Mouse (Mus musculus) lung, postnatal 0 days (tissue): Measurements from ENCODE around the gene Klb.

Experiments
- CTCF ChIP-seq: IDR thresholded peaks from 2 replicates; pipeline ENCODE4 v1.5.1; 2016; ENCODE audit warnings: antibody characterized with exemption, mild to moderate bottlenecking
- EP300 ChIP-seq: IDR thresholded peaks from 2 replicates; pipeline ENCODE4 v1.6.1; 2016; ENCODE audit warnings: antibody characterized with exemption, mild to moderate bottlenecking, control low read depth

DNA sequence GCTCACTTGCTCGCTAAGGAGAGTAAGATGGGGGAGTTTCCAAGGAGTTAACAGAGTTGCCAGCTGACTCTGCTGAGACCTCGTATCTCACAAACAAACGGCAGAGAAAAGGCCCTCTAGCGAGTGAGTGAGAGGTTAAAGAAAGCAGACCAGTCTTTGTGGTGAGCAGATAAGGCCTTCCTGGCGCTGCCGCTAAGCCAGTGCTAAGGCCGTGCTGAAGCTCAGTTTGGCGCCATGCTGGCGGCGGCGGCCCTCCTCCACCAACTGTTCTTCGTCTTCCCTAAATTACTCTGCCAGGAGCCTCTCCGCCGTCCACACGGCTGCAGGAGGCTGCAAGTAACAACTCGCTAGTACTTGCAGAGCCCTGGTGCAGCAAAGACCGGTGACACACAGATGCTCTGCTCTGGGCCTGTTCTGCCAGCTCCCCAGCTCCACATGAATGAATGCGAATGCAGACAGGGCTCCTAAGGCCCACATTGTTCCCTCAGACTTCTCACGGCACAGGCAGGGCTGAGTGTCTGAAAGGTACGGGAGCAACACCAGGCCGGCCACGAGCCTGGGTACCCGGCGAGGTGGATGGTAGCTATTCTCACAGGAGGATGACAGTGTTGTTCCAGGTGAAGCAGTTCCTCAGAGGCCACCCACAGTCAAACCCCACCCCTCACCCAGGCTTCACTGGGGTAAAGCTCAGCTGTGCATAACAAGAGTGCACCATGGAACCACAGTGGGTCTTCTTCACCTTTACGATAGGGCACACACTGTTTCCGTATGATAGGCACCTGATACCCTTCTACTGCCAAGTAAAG lies 67.7 kb downstream of the Klb start:
- peak; percentile 38 for TF ChIP-seq CTCF
- TF ChIP-seq EP300: no peak
